Mouse (Mus musculus) stomach, embryonic 16.5 days (tissue): ENCODE results near the gene Kcnq4. TPM values are rescaled to one million over a fixed set of nuclear protein-coding genes. Genes with fewer than 3 reads are reported as not detected.

Experiments used
- ATAC-seq: fragments of 200-750 bp; cut with Nextera tagmentation; 2 replicates; pipeline ENCODE4 v1.8.0; 2017; ENCODE audit warnings: moderate number of reproducible peaks, moderate TSS enrichment; ENCODE audit not compliant: insufficient read depth, low FRiP score
- H3K27ac ChIP-seq: fragments of 300-500 bp; sonication (generic); 2 replicates; pipeline ENCODE4 v1.5.1; 2014; ENCODE audit warnings: low read length
- H3K27me3 ChIP-seq: fragments of 300-500 bp; sonication (generic); 2 replicates; pipeline ENCODE4 v1.6.1; 2014; ENCODE audit warnings: low read length, control low read depth, mixed read lengths; ENCODE audit not compliant: control insufficient read depth, insufficient read depth
- H3K36me3 ChIP-seq: fragments of 300-500 bp; sonication (generic); 2 replicates; pipeline ENCODE4 v1.6.1; 2014; ENCODE audit warnings: low read length; ENCODE audit not compliant: control insufficient read depth, insufficient read depth
- H3K4me1 ChIP-seq: fragments of 300-500 bp; sonication (generic); 2 replicates; pipeline ENCODE4 v1.6.1; 2014; ENCODE audit warnings: low read length, control low read depth, mixed read lengths; ENCODE audit not compliant: control insufficient read depth, insufficient read depth
- H3K4me2 ChIP-seq: fragments of 300-500 bp; sonication (generic); 2 replicates; pipeline ENCODE4 v1.6.1; 2014; ENCODE audit warnings: low read depth, low read length, mixed read lengths
- H3K4me3 ChIP-seq: fragments of 300-500 bp; sonication (generic); replicated peaks from 2 replicates; pipeline ENCODE4 v1.5.1; 2014; ENCODE audit warnings: mild to moderate bottlenecking, low read length
- H3K9ac ChIP-seq: fragments of 300-500 bp; sonication (generic); 2 replicates; pipeline ENCODE4 v1.6.1; 2014; ENCODE audit warnings: low read length
- H3K9me3 ChIP-seq: fragments of 300-500 bp; sonication (generic); replicated peaks from 2 replicates; pipeline ENCODE4 v1.6.1; 2016; ENCODE audit warnings: low read length, control low read depth; ENCODE audit not compliant: control insufficient read depth
- WGBS: fragments of 180-500 bp; shearing (Covaris S2); extraction: QIAGEN DNeasy Blood & Tissue Kit; methylation state at CpG from one replicate; pipeline ENCODE4 v1.1.7; 2014; 5-methylcytosine and 5-hydroxymethylcytosine counted together
- polyA plus RNA-seq: library from polyadenylated mRNA; unstranded; fragments of >200 nt; fragmentation: Nextera tagmentation; extraction: Ambion mirVana; gene quantifications from 2 replicates; pipeline ENCODE4 v1.2.1, GENCODE M21; 2015

Kcnq4 gene
- polyA plus RNA-seq, 1 experiment from 2014 or later: 3.3 TPM

DNA sequence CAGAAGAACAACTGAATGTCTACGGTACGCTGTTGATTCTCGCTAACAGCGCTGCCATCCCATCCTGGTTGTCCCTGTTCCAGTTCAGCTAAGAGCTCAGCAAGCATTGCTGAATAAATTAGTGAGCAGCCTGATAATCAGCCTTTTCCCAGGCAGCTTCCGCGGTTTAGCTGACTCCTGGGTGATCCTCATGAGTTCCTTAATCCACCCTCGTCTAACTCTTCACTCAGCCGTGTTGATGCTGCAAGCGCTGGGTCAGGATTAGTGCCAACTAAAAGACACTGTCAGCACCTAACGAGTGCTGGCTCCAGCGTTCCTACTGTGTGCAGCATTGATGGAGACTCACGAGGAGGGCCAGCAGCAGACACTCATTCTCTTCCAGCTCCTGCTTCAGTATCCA, 77.4 kb downstream of the Kcnq4 start:
- no peak overlapping the region for H3K4me3 ChIP-seq
- H3K4me1 ChIP-seq: no peaks in the 10 kb centered on the region
- H3K27me3 ChIP-seq: peaks cover 16% of the 10 kb centered on the region
- WGBS: 61% methylated on average over 12 of the region's 12 CpGs
- no peak overlapping the region for H3K27ac ChIP-seq
- H3K9me3 ChIP-seq: no peaks in the 10 kb centered on the region
- H3K36me3 ChIP-seq: no peaks in the 10 kb centered on the region
- H3K9ac ChIP-seq: no peak overlapping the region
- no peak overlapping the region for H3K4me2 ChIP-seq
- no peak for ATAC-seq

DNA sequence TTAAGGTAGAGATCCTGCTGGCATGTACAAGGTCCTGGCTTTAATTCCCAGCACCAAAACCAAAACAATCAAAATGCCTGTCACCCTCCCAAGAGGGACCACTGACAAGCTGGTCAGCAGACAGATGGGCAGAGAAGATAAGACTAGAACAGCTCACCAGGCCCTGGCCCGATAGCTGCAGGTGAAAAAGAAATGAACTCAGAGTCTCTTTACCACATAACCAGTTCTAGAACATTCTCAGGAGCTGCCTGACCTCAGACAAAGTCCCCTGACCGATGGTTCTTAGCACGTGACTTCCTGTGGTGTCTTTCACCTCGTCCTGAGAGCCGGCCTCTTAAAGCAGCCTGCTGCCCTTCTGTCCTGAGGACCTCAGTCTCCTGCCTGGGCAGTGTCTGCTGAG, 78.8 kb downstream of the Kcnq4 start:
- H3K9me3 ChIP-seq: no peaks in the 10 kb centered on the region
- no peaks in the 10 kb centered on the region for H3K36me3 ChIP-seq
- no peak overlapping the region for H3K4me3 ChIP-seq
- H3K27ac ChIP-seq: no peak overlapping the region
- H3K27me3 ChIP-seq: peaks cover 16% of the 10 kb centered on the region
- 71% methylated on average over 5 of the region's 5 CpGs for WGBS
- no peaks in the 10 kb centered on the region for H3K4me1 ChIP-seq
- H3K4me2 ChIP-seq: no peak overlapping the region
- no peak overlapping the region for H3K9ac ChIP-seq
- no peak for ATAC-seq

- 87% methylated on average over 4 of the region's 4 CpGs for WGBS
- Histone ChIP-seq H3K4me1 (no peaks in the 10 kb centered on the region), H3K27me3 (peaks cover 16% of the 10 kb centered on the region), H3K9me3 (no peaks in the 10 kb centered on the region), H3K4me2 (no peak overlapping the region), H3K4me3 (no peak overlapping the region), H3K36me3 (no peaks in the 10 kb centered on the region), H3K9ac (no peak overlapping the region), H3K27ac (no peak overlapping the region)
- no peak for ATAC-seq
Observed at GRCm38 (mm10) chr4:120668551-120668950, 79.9 kb downstream of the Kcnq4 start.

DNA sequence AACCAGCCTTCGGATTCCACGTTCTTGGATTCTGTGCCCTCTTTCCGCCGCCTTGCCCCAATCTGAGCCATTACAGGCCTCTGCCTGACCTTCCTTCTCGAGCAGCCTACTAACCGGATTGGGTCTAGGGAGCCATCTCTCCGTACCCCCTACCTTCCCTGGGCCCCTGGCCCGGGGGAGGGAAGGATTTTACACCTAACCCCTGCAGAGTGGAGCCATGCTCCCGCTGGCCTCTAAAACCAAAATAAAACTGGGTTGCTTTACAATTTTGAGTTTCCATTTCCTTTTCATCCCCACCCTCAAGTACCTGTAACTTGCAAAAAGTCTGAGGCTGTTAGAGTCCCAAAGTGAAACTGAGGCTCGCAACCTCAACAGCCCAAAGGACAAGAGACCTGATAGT, 80.9 kb downstream of the Kcnq4 start:
- H3K27ac ChIP-seq: no peak overlapping the region
- no peaks in the 10 kb centered on the region for H3K4me1 ChIP-seq
- H3K9me3 ChIP-seq: no peaks in the 10 kb centered on the region
- H3K9ac ChIP-seq: peak overlapping the region; percentile 76
- no peak for ATAC-seq
- 27% methylated on average over 10 of the region's 10 CpGs for WGBS
- H3K36me3 ChIP-seq: no peaks in the 10 kb centered on the region
- H3K4me2 ChIP-seq: peak overlapping the region; percentile 100
- H3K27me3 ChIP-seq: peaks cover 16% of the 10 kb centered on the region
- peak overlapping the region; percentile 60 for H3K4me3 ChIP-seq

DNA sequence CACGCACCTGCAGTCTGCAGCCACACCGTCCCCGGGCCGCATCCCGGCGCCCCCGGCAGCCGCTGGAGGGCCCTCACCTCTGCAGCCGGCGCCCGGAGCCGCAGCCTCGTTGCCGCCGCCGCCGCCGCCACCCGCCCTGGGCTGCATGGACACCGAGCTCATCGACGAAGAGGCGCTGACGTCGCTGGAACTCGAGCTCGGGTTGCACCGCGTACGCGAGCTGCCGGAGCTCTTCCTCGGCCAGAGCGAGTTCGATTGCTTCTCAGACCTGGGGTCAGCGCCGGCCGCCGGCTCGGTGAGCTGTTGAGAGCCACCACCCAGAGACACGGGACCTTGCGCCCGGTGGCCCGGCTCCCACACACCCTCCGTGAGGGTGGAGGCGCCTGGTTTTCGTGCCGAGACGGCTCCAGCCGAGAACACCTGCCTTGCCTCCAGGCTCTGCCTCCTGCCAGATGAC, 81.3 kb downstream of the Kcnq4 start:
- H3K4me1 ChIP-seq: no peaks in the 10 kb centered on the region
- peak; percentile 58 for ATAC-seq
- H3K27me3 ChIP-seq: peaks cover 16% of the 10 kb centered on the region
- H3K9me3 ChIP-seq: no peaks in the 10 kb centered on the region
- no peaks in the 10 kb centered on the region for H3K36me3 ChIP-seq
- WGBS: under 1% methylated on average over 50 of the region's 50 CpGs
- H3K27ac ChIP-seq: no peak overlapping the region
- H3K9ac ChIP-seq: peak overlapping the region; percentile 76
- H3K4me3 ChIP-seq: peak overlapping the region; percentile 60
- H3K4me2 ChIP-seq: peak overlapping the region; percentile 100

- Histone ChIP-seq H3K4me2 (peak within 1 kb of the TSS; percentile 100), H3K27me3 (peaks cover 16% of the 10 kb centered on the region), H3K9me3 (no peaks in the 10 kb centered on the region), H3K4me3 (peak within 1 kb of the TSS; percentile 60), H3K36me3 (no peaks in the 10 kb centered on the region), H3K27ac (no peak within 1 kb of the TSS), H3K4me1 (no peaks in the 10 kb centered on the region), H3K9ac (peak within 1 kb of the TSS; percentile 76)
- peak; percentile 92 for ATAC-seq
- WGBS: under 1% methylated on average over 49 of the region's 50 CpGs
Observed at GRCm38 (mm10) chr4:120666358-120667024, 81.9 kb downstream of the Kcnq4 start, which contains the start of gene Cited4. Gene Cited4, plus strand, starts transcription at chr4:120666572.

DNA sequence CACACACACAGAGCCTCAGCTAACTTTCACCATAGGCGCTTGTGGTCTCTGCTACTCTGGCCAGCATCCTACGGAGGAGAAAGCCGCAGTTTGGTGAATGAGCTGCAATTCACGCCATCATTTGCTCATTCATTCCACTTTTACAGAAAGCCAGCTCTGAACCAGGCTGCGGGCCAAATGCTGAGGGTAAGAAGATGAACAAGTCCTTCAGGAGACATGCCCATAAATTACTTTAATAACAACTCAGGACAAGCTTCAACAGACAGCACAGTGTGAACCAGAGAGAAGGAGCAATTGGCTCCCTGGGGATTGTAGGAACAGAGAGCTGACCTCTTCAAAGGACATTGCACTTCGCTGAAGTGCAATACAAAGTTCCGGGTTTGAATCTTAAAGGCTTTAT, 82.6 kb downstream of the Kcnq4 start:
- Histone ChIP-seq H3K4me1 (no peaks in the 10 kb centered on the region), H3K36me3 (no peaks in the 10 kb centered on the region), H3K27ac (no peak overlapping the region), H3K9me3 (no peaks in the 10 kb centered on the region), H3K4me3 (no peak overlapping the region), H3K4me2 (no peak overlapping the region), H3K27me3 (peaks cover 16% of the 10 kb centered on the region), H3K9ac (no peak overlapping the region)
- WGBS: 66% methylated on average over 7 of the region's 7 CpGs
- no peak for ATAC-seq

- Histone ChIP-seq H3K9ac (no peak overlapping the region), H3K4me3 (no peak overlapping the region), H3K36me3 (no peaks in the 10 kb centered on the region), H3K27me3 (peaks cover 16% of the 10 kb centered on the region), H3K9me3 (no peaks in the 10 kb centered on the region), H3K4me1 (no peaks in the 10 kb centered on the region), H3K4me2 (no peak overlapping the region), H3K27ac (no peak overlapping the region)
- WGBS: 31% methylated on average over 4 of the region's 4 CpGs
- no peak for ATAC-seq
Observed at GRCm38 (mm10) chr4:120665144-120665700, 83.2 kb downstream of the Kcnq4 start.

- H3K9me3 ChIP-seq: no peaks in the 10 kb centered on the region
- H3K27ac ChIP-seq: no peak overlapping the region
- peaks cover 16% of the 10 kb centered on the region for H3K27me3 ChIP-seq
- H3K4me2 ChIP-seq: no peak overlapping the region
- no peak overlapping the region for H3K9ac ChIP-seq
- WGBS: 76% methylated on average over 2 of the region's 2 CpGs
- H3K4me1 ChIP-seq: no peaks in the 10 kb centered on the region
- no peaks in the 10 kb centered on the region for H3K36me3 ChIP-seq
- H3K4me3 ChIP-seq: no peak overlapping the region
- no peak for ATAC-seq
Observed at GRCm38 (mm10) chr4:120664601-120665000, 83.8 kb downstream of the Kcnq4 start.
